Mouse (Mus musculus): Measurements from ENCODE around the gene Klk1b3.

DNA sequence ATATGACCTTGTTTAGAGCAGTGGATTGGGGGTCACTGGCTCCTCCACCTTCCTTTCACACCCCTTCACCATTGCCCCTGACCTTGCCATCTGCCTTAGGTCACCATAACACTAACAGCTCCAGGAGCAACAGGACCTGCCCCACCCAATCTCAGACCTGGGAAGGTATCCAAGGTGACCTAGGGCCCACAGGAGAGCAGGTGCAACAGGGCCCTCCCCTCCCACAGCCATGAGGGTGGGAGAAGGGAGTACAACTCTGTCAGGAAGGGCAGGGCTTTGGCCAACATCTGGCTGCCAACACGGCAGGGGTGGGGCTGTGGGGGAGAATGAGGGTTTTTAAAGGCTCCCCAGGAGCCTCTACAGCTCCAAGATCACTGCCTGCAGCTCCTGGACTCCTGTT lies 27.1 kb downstream of the Klk1b3 start, which contains the start of gene Klk1:
- TF ChIP-seq CTCF (conservative IDR thresholded peaks at IDR 0.05; ENCODE audit: low read length): no peak
- TF ChIP-seq POU5F1 (IDR thresholded peaks at IDR 0.05; ENCODE audit: borderline replicate concordance, low read length): no peak
